Mouse (Mus musculus) lung, postnatal 0 days (tissue): ENCODE measurements at regions not wholly inside any gene's neighbourhood (a gene's known extent, or its start where the extent isn't known, plus 50 kb on each side); places are given as distances from the start of the nearest gene placed in this dataset.

ENCODE experiments used
- CTCF ChIP-seq: IDR thresholded peaks from 2 replicates; pipeline ENCODE4 v1.5.1; 2016; ENCODE audit warnings: antibody characterized with exemption, mild to moderate bottlenecking
- EP300 ChIP-seq: IDR thresholded peaks from 2 replicates; pipeline ENCODE4 v1.6.1; 2016; ENCODE audit warnings: antibody characterized with exemption, mild to moderate bottlenecking, control low read depth

- no peak for TF ChIP-seq CTCF
- TF ChIP-seq EP300 = no peak
Measured at GRCm38 (mm10) chr5:96925943-96926342, 71.5 kb upstream of the Bmp2k start.
